Mouse (Mus musculus) CH12.LX (cell line): Measurements from ENCODE around the gene Zfp664. TPM values are rescaled to one million over a fixed set of nuclear protein-coding genes. Genes with fewer than 3 reads are reported as not detected.
A peak's percentile ranks its signal among the peaks of the same experiment; 100 is the strongest.

ENCODE experiments used
- DNase-seq: peaks from one replicate; pipeline ENCODE4 v3.0.0-alpha.2; 2013; ENCODE audit errors: extremely low read depth
- H3K27ac ChIP-seq: 2 replicates; pipeline ENCODE4 v1.5.1; 2012; ENCODE audit warnings: low read depth, mild to moderate bottlenecking, control low read depth, moderate library complexity; ENCODE audit not compliant: insufficient read depth
- H3K27me3 ChIP-seq: replicated peaks from 2 replicates; pipeline ENCODE3; 2012; ENCODE audit warnings: inconsistent platforms
- H3K36me3 ChIP-seq, 2 experiments: replicated peaks in 1 of 2; 2 replicates each; pipeline versions ENCODE3 to v1.6.1; 2012; ENCODE audit warnings: inconsistent platforms in 1 of 2, low read length in 1 of 2, mild to moderate bottlenecking in 1 of 2, mixed read lengths in 1 of 2, moderate library complexity in 1 of 2; ENCODE audit not compliant: control insufficient read depth in 1 of 2, insufficient read depth in 1 of 2
- H3K4me1 ChIP-seq, 2 experiments: 2 replicates each; pipeline ENCODE4 v1.6.1; 2012; ENCODE audit warnings: inconsistent platforms in 1 of 2, moderate library complexity in 1 of 2; ENCODE audit not compliant: insufficient read depth in 2 of 2, control insufficient read depth in 1 of 2
- H3K4me2 ChIP-seq: 2 replicates; pipeline ENCODE4 v1.6.1; 2012; ENCODE audit warnings: low read depth, mild to moderate bottlenecking, control low read depth; ENCODE audit not compliant: poor library complexity, insufficient read depth, severe bottlenecking
- H3K4me3 ChIP-seq, 3 experiments: fragments of 150-350 bp in 1 of 3; sonication (generic) in 1 of 3; replicated peaks in 1 of 3; 2 replicates each; pipeline versions ENCODE3 to v1.5.1; 2011 to 2012; ENCODE audit warnings: low read depth in 2 of 3, low read length in 2 of 3, mild to moderate bottlenecking in 2 of 3, moderate library complexity in 2 of 3, control low read depth in 1 of 3, improper control_type of control experiment in 1 of 3, inconsistent platforms in 1 of 3, mixed read lengths in 1 of 3; ENCODE audit not compliant: poor library complexity in 1 of 3
- H3K79me2 ChIP-seq: replicated peaks from 2 replicates; pipeline ENCODE4 v1.6.1; 2012; ENCODE audit warnings: mild to moderate bottlenecking, moderate library complexity; ENCODE audit not compliant: control insufficient read depth, poor library complexity, insufficient read depth, severe bottlenecking; ENCODE audit errors: extremely low read depth
- H3K9ac ChIP-seq: 2 replicates; pipeline ENCODE4 v1.6.1; 2012; ENCODE audit warnings: low read depth, mild to moderate bottlenecking, control low read depth, moderate library complexity; ENCODE audit not compliant: insufficient read depth
- H3K9me3 ChIP-seq: replicated peaks from 2 replicates; pipeline ENCODE3; 2012; ENCODE audit warnings: low read length, inconsistent platforms, mixed read lengths
- BHLHE40 ChIP-seq: IDR thresholded peaks from 2 replicates; pipeline ENCODE4 v1.6.1; 2011; ENCODE audit warnings: mild to moderate bottlenecking, low read depth, low read length, improper control_type of control experiment
- CHD1 ChIP-seq: IDR thresholded peaks from 2 replicates; pipeline ENCODE4 v1.6.1; 2012; ENCODE audit warnings: low read depth, low read length, improper control_type of control experiment, inconsistent platforms
- E2F4 ChIP-seq: IDR thresholded peaks from 2 replicates; pipeline ENCODE4 v1.6.1; 2011; ENCODE audit warnings: low read depth, low read length, improper control_type of control experiment; ENCODE audit not compliant: insufficient replicate concordance
- ELF1 ChIP-seq: IDR thresholded peaks from 2 replicates; pipeline ENCODE4 v1.6.1; 2014; ENCODE audit warnings: low read depth, mild to moderate bottlenecking, inconsistent platforms, low read length, improper control_type of control experiment
- HCFC1 ChIP-seq: IDR thresholded peaks from 2 replicates; pipeline ENCODE4 v1.6.1; 2012; ENCODE audit warnings: low read depth, mild to moderate bottlenecking, inconsistent platforms, low read length, improper control_type of control experiment
- KAT2A ChIP-seq: IDR thresholded peaks from 2 replicates; pipeline ENCODE4 v1.6.1; 2012; ENCODE audit warnings: low read length, improper control_type of control experiment, inconsistent platforms; ENCODE audit not compliant: insufficient replicate concordance
- MAX ChIP-seq: IDR thresholded peaks from 2 replicates; pipeline ENCODE4 v1.6.1; 2011; ENCODE audit warnings: low read length, improper control_type of control experiment
- MAZ ChIP-seq: IDR thresholded peaks from 2 replicates; pipeline ENCODE4 v1.6.1; 2012; ENCODE audit warnings: low read depth, mild to moderate bottlenecking, inconsistent platforms, low read length, improper control_type of control experiment, moderate library complexity
- MXI1 ChIP-seq: IDR thresholded peaks from 2 replicates; pipeline ENCODE4 v1.6.1; 2011; ENCODE audit warnings: mild to moderate bottlenecking, low read depth, low read length, improper control_type of control experiment
- MYC ChIP-seq: IDR thresholded peaks from 2 replicates; pipeline ENCODE4 v1.6.1; 2011; ENCODE audit warnings: low read depth, mild to moderate bottlenecking, improper control_type of control experiment, low read length
- NELFE ChIP-seq: IDR thresholded peaks from 2 replicates; pipeline ENCODE4 v1.6.1; 2011; ENCODE audit warnings: low read depth, low read length, improper control_type of control experiment
- NRF1 ChIP-seq: IDR thresholded peaks from 2 replicates; pipeline ENCODE4 v1.6.1; 2014; ENCODE audit warnings: low read depth, mild to moderate bottlenecking, inconsistent platforms, low read length, improper control_type of control experiment, moderate library complexity
- PAX5 ChIP-seq: IDR thresholded peaks from 2 replicates; pipeline ENCODE4 v1.6.1; 2012; ENCODE audit warnings: low read length, inconsistent platforms, mixed read lengths
- POLR2A ChIP-seq: IDR thresholded peaks from 2 replicates; pipeline ENCODE4 v1.6.1; 2011; ENCODE audit warnings: low read depth, mild to moderate bottlenecking, improper control_type of control experiment, low read length
- POLR2AphosphoS2 ChIP-seq: IDR thresholded peaks from 2 replicates; pipeline ENCODE4 v1.6.1; 2011; ENCODE audit warnings: low read depth, low read length, improper control_type of control experiment
- RAD21 ChIP-seq: IDR thresholded peaks from 2 replicates; pipeline ENCODE4 v1.6.1; 2011; ENCODE audit warnings: low read depth, mild to moderate bottlenecking, low read length, improper control_type of control experiment, moderate library complexity
- SMC3 ChIP-seq: IDR thresholded peaks from 2 replicates; pipeline ENCODE4 v1.6.1; 2011; ENCODE audit warnings: low read depth, low read length, improper control_type of control experiment
- TBP ChIP-seq: conservative IDR thresholded peaks from 2 replicates; pipeline ENCODE4 v1.6.1; 2011; ENCODE audit warnings: low read depth, low read length, improper control_type of control experiment
- TCF12 ChIP-seq: IDR thresholded peaks from 2 replicates; pipeline ENCODE4 v1.6.1; 2014; ENCODE audit warnings: low read depth, mild to moderate bottlenecking, inconsistent platforms, low read length, improper control_type of control experiment
- UBTF ChIP-seq: IDR thresholded peaks from 2 replicates; pipeline ENCODE4 v1.6.1; 2012; ENCODE audit warnings: low read depth, mild to moderate bottlenecking, inconsistent platforms, low read length, improper control_type of control experiment, moderate library complexity
- USF1 ChIP-seq: IDR thresholded peaks from 2 replicates; pipeline ENCODE4 v1.6.1; 2014; ENCODE audit warnings: low read depth, mild to moderate bottlenecking, inconsistent platforms, low read length, improper control_type of control experiment
- USF2 ChIP-seq: conservative IDR thresholded peaks from 2 replicates; pipeline ENCODE4 v1.6.1; 2011; ENCODE audit warnings: low read depth, low read length, improper control_type of control experiment
- ZC3H11A ChIP-seq: IDR thresholded peaks from 2 replicates; pipeline ENCODE4 v1.6.1; 2012; ENCODE audit warnings: low read depth, mild to moderate bottlenecking, inconsistent platforms, low read length, improper control_type of control experiment
- ZMIZ1 ChIP-seq: IDR thresholded peaks from 2 replicates; pipeline ENCODE4 v1.6.1; 2012; ENCODE audit warnings: low read depth, mild to moderate bottlenecking, inconsistent platforms, low read length, improper control_type of control experiment
- ZNF384 ChIP-seq: IDR thresholded peaks from 2 replicates; pipeline ENCODE4 v1.6.1; 2012; ENCODE audit warnings: low read depth, low read length, improper control_type of control experiment, inconsistent platforms
- dilution Hi-C: fragments of 300-500 bp; cut with MboI; formaldehyde crosslinking; loops from 2 replicates; pipeline ENCODE4 v1.14.3; 2020; ENCODE audit warnings: low sequenced_read_pairs; ENCODE audit not compliant: extremely low pct_unique_long_range_greater_than_20kb, extremely low pct_ligation_motif_present
- in situ Hi-C: fragments of 300-500 bp; cut with MboI; formaldehyde crosslinking; loops from 3 replicates; pipeline ENCODE4 v1.14.3; 2019; ENCODE audit warnings: low sequenced_read_pairs, low pct_ligation_motif_present, low pct_unique_long_range_greater_than_20kb, mixed read lengths
- polyA plus RNA-seq: library from polyadenylated mRNA; unstranded; fragments of >175 nt; gene quantifications from 2 replicates; pipeline ENCODE4 v1.2.1, GENCODE M21; 2012; ENCODE audit warnings: low read depth; ENCODE audit not compliant: insufficient read length
- total RNA-seq, 2 experiments: library from RNA; depleted of rRNA; stranded (reverse); fragments of 300-350 nt in 1 of 2; fragments of >200 nt in 1 of 2; gene quantifications; 2 replicates each; pipeline ENCODE4 v1.2.3; 2012 to 2014

The Zfp664 gene
- total RNA-seq (2012; rRNA removed) (7.1 and 7.4 TPM in 2 replicates), total RNA-seq (2014; rRNA removed) (13.4 and 14.3 TPM in 2 replicates), polyA plus RNA-seq (12.3 and 12.7 TPM in 2 replicates)

DNA sequence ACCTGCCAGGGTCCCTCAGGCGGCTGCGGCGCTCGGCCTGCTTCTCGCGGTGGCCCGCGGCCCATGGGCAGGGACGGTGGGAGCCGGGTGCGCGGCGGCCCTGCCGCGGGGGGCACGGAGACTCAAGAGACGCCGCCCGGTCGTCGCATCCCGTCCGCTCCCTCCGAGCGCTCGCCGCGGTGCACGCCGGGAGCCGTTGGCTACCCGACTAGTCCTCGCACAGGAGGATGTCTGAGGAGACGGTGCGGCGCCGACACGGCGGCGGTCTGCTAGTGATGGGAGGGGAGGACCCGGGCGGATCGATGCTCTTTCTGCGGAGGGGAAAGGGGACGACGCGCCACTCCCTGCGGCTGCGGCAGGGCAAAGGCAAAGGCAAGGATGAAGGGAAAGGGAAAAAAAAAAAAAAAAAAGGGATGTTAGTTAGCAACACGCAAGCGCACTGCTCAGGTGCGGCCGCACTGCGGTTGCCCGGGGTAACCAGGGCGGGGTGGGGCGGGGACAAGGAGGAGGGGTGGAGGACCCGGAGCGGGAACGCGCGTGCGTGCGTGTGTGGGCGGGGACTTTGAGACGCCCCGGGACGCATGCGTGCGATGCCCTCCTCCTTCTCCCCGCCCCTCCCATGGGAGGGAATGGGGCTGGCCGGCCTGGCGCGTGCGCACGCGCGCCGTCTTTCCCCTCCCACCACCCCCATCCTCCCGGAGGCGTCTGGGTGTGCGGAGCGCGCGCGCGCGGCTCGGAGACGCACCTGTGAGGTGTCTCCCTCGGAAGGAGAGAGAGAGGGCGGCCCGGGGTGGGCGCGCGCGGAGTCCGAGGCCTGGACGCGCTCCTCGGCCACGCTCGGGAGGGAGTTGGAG lies at the start of gene Zfp664, which contains the start of gene Ccdc92:
TSS of gene Zfp664 (plus strand) at position 679 of the 854 bp plus-strand sequence.
TSS of gene Ccdc92 (minus strand) at position 412 of the 854 bp plus-strand sequence.
- H3K79me2 ChIP-seq, result no peaks in the 10 kb centered on the region; the same call in 1 of the 2 replicates
- dilution Hi-C loops (no loop called here), in situ Hi-C loops (loop anchor here (5.0 to 25.0 kb wide), 2 partner anchors 90 to 425 kb away; partner anchors contain the start of genes Kmt5a and Sbno1)
- peak within 1 kb of the TSS; percentile 83 for H3K4me2 ChIP-seq
- H3K9me3 ChIP-seq, result no peaks in the 10 kb centered on the region
- H3K36me3 ChIP-seq, result peaks cover 0 to 15% of the 10 kb centered on the region in 2 experiments
- peak; percentile 97 for DNase-seq
- H3K27me3 ChIP-seq, result peaks cover 42% of the 10 kb centered on the region
- H3K4me1 ChIP-seq, result peaks cover 0 to 18% of the 10 kb centered on the region in 2 experiments; a peak in 3 of 4 replicates
- H3K4me3 ChIP-seq, result peak within 1 kb of the TSS; percentile 50 to 84 (median 77)
- no peak within 1 kb of the TSS for H3K27ac ChIP-seq
- peak within 1 kb of the TSS; percentile 75 for H3K9ac ChIP-seq
- no peak for TF ChIP-seq E2F4
- peak; percentile 89 for TF ChIP-seq MXI1
- TF ChIP-seq ELF1, result peak; percentile 34; the same call in 1 of the 2 replicates
- no peak for TF ChIP-seq ZC3H11A
- peak; percentile 88 for TF ChIP-seq POLR2A
- no peak for TF ChIP-seq CHD1
- TF ChIP-seq MYC, result no peak
- TF ChIP-seq NELFE, result peak; percentile 82; the same call in 1 of the 2 replicates
- no peak for TF ChIP-seq POLR2AphosphoS2
- TF ChIP-seq HCFC1, result peak; percentile 62
- TF ChIP-seq USF1, result no peak
- 0 out of 2 replicates have a peak, but pooled peaks have one; percentile 13 for TF ChIP-seq KAT2A
- TF ChIP-seq ZNF384, result peak; percentile 95
- TF ChIP-seq SMC3, result no peak
- no peak for TF ChIP-seq MAX
- TF ChIP-seq MAZ, result peak; percentile 94
- TF ChIP-seq TCF12, result peak; percentile 69
- TF ChIP-seq RAD21, result no peak
- TF ChIP-seq USF2, result no peak
- TF ChIP-seq NRF1, result peak; percentile 93
- TF ChIP-seq TBP, result no peak
- no peak; the same call in 1 of the 2 replicates for TF ChIP-seq ZMIZ1
- peak; percentile 90; the same call in 1 of the 2 replicates for TF ChIP-seq UBTF
- peak; percentile 77 for TF ChIP-seq BHLHE40
- TF ChIP-seq PAX5, result no peak
